Comparison of ENCODE assay signal across 12 mouse cellular contexts in the genomic region with DNA sequence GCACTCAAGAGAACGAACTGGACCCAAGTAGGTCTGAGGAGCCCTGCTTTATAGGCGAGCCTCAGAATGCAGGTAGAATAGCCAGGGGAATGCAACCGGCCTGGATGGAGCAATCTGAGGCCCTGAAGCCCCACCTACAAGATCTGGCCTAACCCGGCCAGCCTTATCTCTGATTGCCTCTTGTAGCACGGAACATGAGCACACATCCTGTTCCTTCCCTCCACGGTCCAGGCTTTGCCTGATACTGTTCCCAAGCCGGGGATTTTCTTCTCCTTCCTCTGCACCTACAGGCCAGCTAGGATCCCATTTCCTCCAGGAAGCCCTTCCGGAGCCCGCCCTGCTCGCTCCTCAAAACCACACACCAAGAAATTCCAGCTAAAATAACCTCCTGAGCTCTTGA. TPM values are rescaled to one million over a fixed set of nuclear protein-coding genes. Genes with fewer than 3 reads are reported as not detected.
DNase-seq lines count a peak whose midpoint lies in the region; ATAC-seq lines count a peak whose summit lies in the region.
"Had no signal": no experiment of that assay in that cellular context is flagged by ENCODE, and none has a peak within 500 bp of the region (broad histone marks: within the 10 kb centered on the region; RNA-seq: fewer than 3 reads in every experiment).

No protein-coding gene starts in this region.

- H3K36me3 ChIP-seq in heart, embryonic 16.5 days (ENCODE audit: control insufficient read depth, insufficient read depth) = no peaks in the 10 kb centered on the region
- no peaks in the 10 kb centered on the region for H3K36me3 ChIP-seq in kidney, embryonic 15.5 days
- H3K36me3 ChIP-seq: forebrain, embryonic 12.5 days; midbrain, embryonic 12.5 days; neural tube, embryonic 15.5 days had no signal

- no peak overlapping the region for H3K4me3 ChIP-seq in heart, embryonic 16.5 days (ENCODE audit: low read length)
- no peak overlapping the region for H3K4me3 ChIP-seq in kidney, embryonic 15.5 days (replicated peaks)
- H3K4me3 ChIP-seq: forebrain, embryonic 12.5 days; midbrain, embryonic 12.5 days; neural tube, embryonic 15.5 days had no signal

- no peaks in the 10 kb centered on the region for H3K27me3 ChIP-seq in heart, embryonic 16.5 days (ENCODE audit: control insufficient read depth, insufficient read depth, low read length)
- peaks cover 9% of the 10 kb centered on the region; the same call in 1 of the 2 replicates for H3K27me3 ChIP-seq in kidney, embryonic 15.5 days

- no peaks in the 10 kb centered on the region for H3K9me3 ChIP-seq in heart, embryonic 16.5 days (replicated peaks; ENCODE audit: control insufficient read depth, low read length)
- no peaks in the 10 kb centered on the region for H3K9me3 ChIP-seq in kidney, embryonic 15.5 days (replicated peaks)
- H3K9me3 ChIP-seq: forebrain, embryonic 12.5 days; midbrain, embryonic 12.5 days; neural tube, embryonic 15.5 days had no signal

- peak; percentile 65 for DNase-seq in lung, postnatal 14 days
- DNase-seq in left cerebral cortex, postnatal 4 days = no peak
- no peak for DNase-seq in right cerebral cortex, postnatal 36 days (ENCODE audit: low spot score in 2 of 2)
- no peak for DNase-seq in layer of hippocampus, postnatal 36 days

- H3K27ac ChIP-seq in heart, embryonic 16.5 days (ENCODE audit: low read length) = peak overlapping the region; percentile 6; the same call in 1 of the 2 replicates
- H3K27ac ChIP-seq in kidney, embryonic 15.5 days = peak overlapping the region; percentile 74
- H3K27ac ChIP-seq: forebrain, embryonic 12.5 days; midbrain, embryonic 12.5 days; neural tube, embryonic 15.5 days had no signal

- no peak overlapping the region for H3K9ac ChIP-seq in heart, embryonic 16.5 days (ENCODE audit: low read length)
- no peak overlapping the region for H3K9ac ChIP-seq in kidney, embryonic 15.5 days
- H3K9ac ChIP-seq: forebrain, embryonic 12.5 days; midbrain, embryonic 12.5 days; neural tube, embryonic 15.5 days had no signal

- WGBS in heart, embryonic 16.5 days = 26% methylated on average over 10 of the region's 10 CpGs
- WGBS in kidney, embryonic 15.5 days = 43% methylated on average over 10 of the region's 10 CpGs

- 0 out of 2 replicates have a peak overlapping the region, but pooled peaks have one; percentile 2 for H3K4me2 ChIP-seq in heart, embryonic 16.5 days (ENCODE audit: low read depth, low read length)
- no peak overlapping the region for H3K4me2 ChIP-seq in kidney, embryonic 15.5 days
- H3K4me2 ChIP-seq: forebrain, embryonic 12.5 days; midbrain, embryonic 12.5 days; neural tube, embryonic 15.5 days had no signal

- intact Hi-C loops in left cerebral cortex, postnatal 4 days (cut with DNase I) = no loop called here

- ATAC-seq in common myeloid progenitor, adult 5-6 weeks (replicated peaks; ENCODE audit: low read depth, poor library complexity, severe bottlenecking) = peak; percentile 65
- peak; percentile 89 for ATAC-seq in heart, embryonic 16.5 days (replicated peaks; ENCODE audit: extremely low read depth, insufficient read depth, low FRiP score)
- ATAC-seq in kidney, embryonic 15.5 days (replicated peaks; ENCODE audit: low FRiP score) = peak; percentile 52; the same call in 1 of the 2 replicates
- ATAC-seq in monocyte, adult 5-6 weeks (replicated peaks; ENCODE audit: insufficient number of reproducible peaks, low FRiP score, low TSS enrichment, poor library complexity, severe bottlenecking) = no peak
- ATAC-seq: activated CD4-positive, CD25-positive, alpha-beta regulatory T cell, adult 4 months had no signal

- no peaks in the 10 kb centered on the region; the same call in 1 of the 2 replicates for H3K4me1 ChIP-seq in heart, embryonic 16.5 days (ENCODE audit: control insufficient read depth, insufficient read depth, low read length)
- peaks cover 17% of the 10 kb centered on the region for H3K4me1 ChIP-seq in kidney, embryonic 15.5 days

RNA-seq across cellular contexts. Expression of a gene that starts 9.9 kb away (rescaled TPM):
- total RNA-seq in common myeloid progenitor, adult 5-6 weeks (2017) = not detected in 2 replicates
- 0.04 and 0.08 TPM in 2 replicates for polyA plus RNA-seq in heart, embryonic 16.5 days (2015; fragmentation: Nextera tagmentation; extraction: Ambion mirVana)
- polyA plus RNA-seq in kidney, embryonic 15.5 days (2015; fragmentation: Nextera tagmentation; extraction: Ambion mirVana) = 0.83 and 0.85 TPM in 2 replicates
- 0.10 to 0.58 TPM (median 0.21 TPM) in 3 replicates for total RNA-seq in monocyte, adult 5-6 weeks (2017)
- 100 to 1,000 TPM; 163 to 177 TPM for total RNA-seq in left cerebral cortex, postnatal 4 days (2021)
- total RNA-seq in layer of hippocampus, postnatal 36 days (2021) = 100 to 1,000 TPM; 230 to 247 TPM
- polyA plus RNA-seq: activated CD4-positive, CD25-positive, alpha-beta regulatory T cell, adult 4 months had no signal

RNA-seq across cellular contexts. Expression of a gene that starts 43.6 kb away (rescaled TPM):
- 1.8 and 2.7 TPM in 2 replicates for total RNA-seq in common myeloid progenitor, adult 5-6 weeks (2017)
- 0.70 and 0.79 TPM in 2 replicates for polyA plus RNA-seq in heart, embryonic 16.5 days (2015; fragmentation: Nextera tagmentation; extraction: Ambion mirVana)
- polyA plus RNA-seq in kidney, embryonic 15.5 days (2015; fragmentation: Nextera tagmentation; extraction: Ambion mirVana) = 4.3 and 5.1 TPM in 2 replicates
- 0.75 to 1.8 TPM (median 0.95 TPM) in 3 replicates for total RNA-seq in monocyte, adult 5-6 weeks (2017)
- 1 to 10 TPM; 5.6 to 6.3 TPM for total RNA-seq in left cerebral cortex, postnatal 4 days (2021)
- total RNA-seq in layer of hippocampus, postnatal 36 days (2021) = 10 to 100 TPM; 33.6 to 34.2 TPM

Comparison
In these comparisons a context has a peak if more than half of its experiments do, and no peak if none do; other contexts are left out.
1. RNA of a gene that starts 9.9 kb away (total RNA-seq): 230 to 247 TPM in layer of hippocampus, postnatal 36 days and 163 to 177 TPM in left cerebral cortex, postnatal 4 days; 0.10 to 0.58 TPM in monocyte, adult 5-6 weeks and not detected in common myeloid progenitor, adult 5-6 weeks; every median in the first group is over 100 times any median in the second.